Mouse (Mus musculus) liver, adult 2 months (tissue): ENCODE results near the gene Epx.

Experiments used
- CTCF ChIP-seq: fragments of 200-500 bp; IDR thresholded peaks from 2 replicates; pipeline ENCODE4 v1.5.1; 2011; ENCODE audit warnings: low read depth, low read length, control low read depth
- POLR2A ChIP-seq: fragments of 200-500 bp; IDR thresholded peaks from 2 replicates; pipeline ENCODE4 v1.6.1; 2011; ENCODE audit warnings: low read length, control low read depth; ENCODE audit not compliant: insufficient read depth; ENCODE audit errors: extremely low read depth

DNA sequence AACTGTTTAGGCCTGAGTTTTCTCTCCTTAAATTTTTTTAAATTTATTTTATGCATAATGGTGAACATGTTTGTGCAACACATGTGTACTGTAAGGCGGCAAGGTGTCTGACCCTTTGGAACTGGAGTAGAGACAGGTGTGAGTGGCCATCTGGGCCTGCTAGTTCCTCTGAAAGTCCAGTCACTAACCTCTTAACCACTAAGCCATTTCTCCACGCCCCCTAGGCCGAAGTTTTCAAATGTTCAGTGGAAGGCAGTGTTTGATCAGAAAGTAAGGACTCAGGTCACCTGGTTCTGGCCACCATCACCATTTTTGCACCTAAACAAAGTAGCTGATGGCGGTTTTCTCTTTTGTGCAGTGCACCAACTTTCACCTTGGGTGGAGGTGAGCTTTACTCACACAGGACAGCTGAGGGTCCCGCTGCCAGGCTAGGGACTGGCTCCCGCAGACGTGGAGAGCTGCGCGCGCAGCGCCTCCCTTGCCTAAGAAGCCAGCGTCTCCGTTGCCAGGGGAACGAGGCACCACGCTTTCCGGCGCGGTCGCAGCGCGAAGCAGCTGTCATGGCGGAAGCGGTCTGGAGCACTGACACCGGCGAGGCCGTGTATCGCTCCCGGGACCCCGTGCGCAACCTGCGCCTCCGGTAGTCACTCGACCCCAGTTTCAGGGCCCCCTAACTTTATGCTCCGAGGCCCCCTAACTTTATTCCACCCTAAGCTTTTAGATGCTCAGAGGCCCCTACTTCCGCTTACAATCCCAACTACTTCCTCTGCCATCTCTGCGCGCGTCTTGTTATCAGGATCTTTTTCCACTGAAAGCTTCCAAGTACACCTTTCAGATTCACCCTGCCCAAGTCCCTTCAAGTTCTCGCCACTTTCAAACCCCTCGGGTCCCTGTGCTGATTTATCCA is 22.4 kb downstream of the Epx start, which contains the start of gene Mks1:
- 0 out of 2 replicates have a peak, but pooled peaks have one; percentile 28 for TF ChIP-seq POLR2A
- no peak for TF ChIP-seq CTCF
